Mouse (Mus musculus): ENCODE data around the gene Wdr25. TPM values are rescaled to one million over a fixed set of nuclear protein-coding genes. Genes with fewer than 3 reads are reported as not detected.
A peak's percentile ranks its signal among the peaks of the same experiment; 100 is the strongest.

Gene Wdr25
- polyA plus RNA-seq, 1 experiment, result 18.3 TPM

- H3K4me1 ChIP-seq (ENCODE audit: control insufficient read depth, insufficient read depth, low read length), result no peaks in the 10 kb centered on the region
- H3K4me3 ChIP-seq (replicated peaks; ENCODE audit: extremely low read depth, low read depth, low read length), result peak overlapping the region; percentile 11
- no peak for DNase-seq
- 2% methylated on average over 105 of the region's 105 CpGs for WGBS
- TF ChIP-seq CTCF (IDR thresholded peaks at IDR 0.05; ENCODE audit: insufficient read depth, low read length), result no peak
- TF ChIP-seq POLR2A (IDR thresholded peaks at IDR 0.05; ENCODE audit: borderline replicate concordance, extremely low read depth, low read depth, low read length), result no peak
Observed at GRCm38 (mm10) chr12:109053020-109053806, 159.8 kb downstream of the Wdr25 start.

GRCm38 (mm10) chr12:109057736-109058135, 164.3 kb downstream of the Wdr25 start:
- WGBS, result 63% methylated on average over 4 of the region's 4 CpGs
- TF ChIP-seq POLR2A (IDR thresholded peaks at IDR 0.05; ENCODE audit: borderline replicate concordance, extremely low read depth, low read depth, low read length) (no peak), CTCF (IDR thresholded peaks at IDR 0.05; ENCODE audit: insufficient read depth, low read length) (no peak)
- Histone ChIP-seq H3K4me1 (ENCODE audit: control insufficient read depth, insufficient read depth, low read length) (no peaks in the 10 kb centered on the region), H3K4me3 (replicated peaks; ENCODE audit: extremely low read depth, low read depth, low read length) (no peak overlapping the region)
- no peak for DNase-seq

DNA sequence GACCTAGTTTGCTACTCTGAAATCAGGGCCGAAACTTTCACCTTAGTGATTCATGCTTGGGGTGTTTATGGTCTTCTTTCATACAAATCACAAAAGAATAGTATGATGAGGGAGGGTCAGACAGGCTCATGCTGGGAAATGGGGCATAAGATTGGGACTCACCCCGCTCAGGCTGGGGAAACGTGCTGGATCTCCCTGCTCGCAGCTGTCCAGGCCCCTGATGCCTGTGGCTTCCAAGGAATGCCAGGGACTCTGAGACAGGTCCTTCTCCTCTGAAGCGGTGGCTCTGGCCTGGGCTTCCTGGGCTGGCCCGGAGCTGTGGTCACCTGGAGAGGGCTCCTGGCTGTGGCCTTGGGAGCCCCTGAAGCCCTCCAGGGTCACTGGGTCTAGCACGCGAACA, 165.2 kb downstream of the Wdr25 start:
- 87% methylated on average over 8 of the region's 8 CpGs for WGBS
- DNase-seq, result no peak
- no peak overlapping the region for H3K4me3 ChIP-seq (replicated peaks; ENCODE audit: extremely low read depth, low read depth, low read length)
- no peak for TF ChIP-seq CTCF (IDR thresholded peaks at IDR 0.05; ENCODE audit: insufficient read depth, low read length)
- no peaks in the 10 kb centered on the region for H3K4me1 ChIP-seq (ENCODE audit: control insufficient read depth, insufficient read depth, low read length)

DNA sequence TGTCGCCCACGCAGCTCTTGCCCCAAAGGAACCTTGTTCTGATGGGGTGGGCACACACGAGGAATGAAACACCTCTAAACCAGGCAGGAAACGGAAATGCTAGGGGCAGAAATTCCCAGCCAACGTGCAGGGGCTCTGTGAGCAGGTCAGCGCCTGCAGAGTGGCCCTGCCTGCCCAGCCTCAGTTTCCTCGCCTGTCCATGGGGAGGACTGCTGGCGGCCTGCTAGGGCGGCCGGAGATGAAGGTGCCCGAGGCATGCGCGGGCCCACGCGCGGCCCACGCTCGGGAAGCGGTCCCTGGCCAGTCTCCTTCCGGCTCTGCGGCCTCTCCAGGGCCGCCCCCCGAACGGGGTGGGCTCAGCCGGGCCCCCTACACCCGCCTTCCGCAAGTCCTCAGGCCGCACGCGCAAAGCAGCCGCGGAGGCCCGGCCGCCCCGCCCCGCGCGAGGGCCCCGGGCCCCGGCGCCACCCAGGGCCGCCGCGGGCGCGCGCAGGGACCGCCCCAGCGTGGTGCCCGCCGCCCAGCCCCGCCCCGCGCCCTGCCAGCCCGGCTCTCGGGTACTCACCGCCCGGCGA, 174.2 kb downstream of the Wdr25 start:
- H3K4me1 ChIP-seq (ENCODE audit: control insufficient read depth, insufficient read depth, low read length), result no peaks in the 10 kb centered on the region
- DNase-seq, result no peak
- TF ChIP-seq POLR2A (IDR thresholded peaks at IDR 0.05; ENCODE audit: borderline replicate concordance, extremely low read depth, low read depth, low read length) (no peak), CTCF (IDR thresholded peaks at IDR 0.05; ENCODE audit: insufficient read depth, low read length) (no peak)
- peak overlapping the region; percentile 5 for H3K4me3 ChIP-seq (replicated peaks; ENCODE audit: extremely low read depth, low read depth, low read length)
- WGBS, result 8% methylated on average over 55 of the region's 59 CpGs

DNA sequence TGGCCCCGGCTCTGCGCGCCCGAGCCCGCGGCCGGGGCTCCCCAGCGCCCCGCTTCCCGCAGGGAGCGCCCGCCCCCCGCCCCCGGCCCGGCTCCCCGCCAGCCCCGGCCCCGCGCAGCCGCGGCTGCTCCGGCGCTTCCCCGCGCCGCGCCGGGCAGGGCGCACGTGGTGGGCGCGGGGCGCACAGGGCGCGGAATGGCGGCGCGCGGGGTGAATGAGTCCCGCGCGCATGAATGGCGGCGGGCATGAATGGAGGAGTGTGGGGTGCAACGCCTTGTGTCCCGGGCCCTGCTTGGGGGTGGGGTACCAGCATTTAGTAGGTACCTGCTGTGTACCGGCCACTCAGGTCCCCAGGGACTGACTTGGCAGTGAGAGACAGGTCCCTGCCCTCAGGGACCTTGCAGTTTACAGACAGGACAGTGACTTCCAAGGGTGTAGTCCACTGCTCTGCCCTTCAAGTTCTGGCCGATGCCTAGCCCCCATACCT, 174.8 kb downstream of the Wdr25 start, which contains the start of gene Begain:
TSS of gene Begain (minus strand) at position 51 of the 487 bp plus-strand sequence.
- DNase-seq, result no peak
- TF ChIP-seq POLR2A (IDR thresholded peaks at IDR 0.05; ENCODE audit: borderline replicate concordance, extremely low read depth, low read depth, low read length) (no peak), CTCF (IDR thresholded peaks at IDR 0.05; ENCODE audit: insufficient read depth, low read length) (no peak)
- Histone ChIP-seq H3K4me1 (ENCODE audit: control insufficient read depth, insufficient read depth, low read length) (no peaks in the 10 kb centered on the region), H3K4me3 (replicated peaks; ENCODE audit: extremely low read depth, low read depth, low read length) (peak within 1 kb of the TSS; percentile 5)
- 3% methylated on average over 40 of the region's 48 CpGs for WGBS

- no peak overlapping the region for H3K4me3 ChIP-seq (replicated peaks; ENCODE audit: extremely low read depth, low read depth, low read length)
- no peak for DNase-seq
- no peak for TF ChIP-seq POLR2A (IDR thresholded peaks at IDR 0.05; ENCODE audit: borderline replicate concordance, extremely low read depth, low read depth, low read length)
- H3K4me1 ChIP-seq (ENCODE audit: control insufficient read depth, insufficient read depth, low read length), result no peaks in the 10 kb centered on the region
- 55% methylated on average over 7 of the region's 7 CpGs for WGBS
Observed at GRCm38 (mm10) chr12:109068738-109069137, 175.3 kb downstream of the Wdr25 start.

DNA sequence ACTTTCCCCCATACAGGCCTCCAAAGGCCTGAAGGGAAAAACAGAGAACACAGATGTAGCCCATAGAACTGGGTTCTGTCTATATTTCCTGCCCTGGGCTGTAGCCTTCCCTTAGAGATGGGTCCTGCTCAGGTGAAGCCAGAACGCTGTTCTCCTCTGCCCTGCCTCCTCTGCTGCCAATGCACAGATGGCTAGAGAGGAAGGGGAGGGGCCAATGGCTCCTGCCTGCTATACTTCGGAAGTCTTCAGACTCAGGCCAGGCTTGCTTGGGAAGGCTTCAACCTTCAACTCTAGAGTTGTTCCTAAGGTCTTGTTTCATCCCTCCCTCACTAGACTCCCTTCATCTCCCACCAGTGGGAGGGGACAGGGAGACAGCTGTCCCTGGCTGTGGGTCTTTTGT, 176.3 kb downstream of the Wdr25 start:
- H3K4me3 ChIP-seq (replicated peaks; ENCODE audit: extremely low read depth, low read depth, low read length), result no peak overlapping the region
- no peaks in the 10 kb centered on the region for H3K4me1 ChIP-seq (ENCODE audit: control insufficient read depth, insufficient read depth, low read length)
- no peak for TF ChIP-seq CTCF (IDR thresholded peaks at IDR 0.05; ENCODE audit: insufficient read depth, low read length)
- no peak for TF ChIP-seq POLR2A (IDR thresholded peaks at IDR 0.05; ENCODE audit: borderline replicate concordance, extremely low read depth, low read depth, low read length)
- no peak for DNase-seq
- 35% methylated on average over 2 of the region's 2 CpGs for WGBS

DNA sequence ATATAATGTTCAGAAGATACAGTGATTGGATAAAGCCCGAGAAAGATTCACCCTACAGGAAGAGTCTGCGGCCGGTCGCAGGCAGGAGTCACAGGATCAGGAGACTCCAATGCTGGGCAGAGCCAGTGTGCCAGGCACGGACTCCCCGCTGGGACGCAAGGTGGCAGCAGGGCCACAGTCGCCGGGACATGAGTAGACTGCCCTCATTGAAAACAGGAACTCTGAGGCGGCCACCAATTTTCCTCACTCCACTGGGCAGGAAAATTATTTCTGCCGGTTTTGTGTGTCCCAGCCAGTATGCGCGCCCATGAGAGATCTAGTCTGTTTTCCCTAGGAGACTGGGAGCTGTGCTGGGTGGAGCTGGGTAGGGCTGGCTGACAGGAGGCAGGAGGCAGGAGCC, 177.8 kb downstream of the Wdr25 start:
- TF ChIP-seq CTCF (IDR thresholded peaks at IDR 0.05; ENCODE audit: insufficient read depth, low read length) (no peak), POLR2A (IDR thresholded peaks at IDR 0.05; ENCODE audit: borderline replicate concordance, extremely low read depth, low read depth, low read length) (no peak)
- Histone ChIP-seq H3K4me3 (replicated peaks; ENCODE audit: extremely low read depth, low read depth, low read length) (no peak overlapping the region), H3K4me1 (ENCODE audit: control insufficient read depth, insufficient read depth, low read length) (no peaks in the 10 kb centered on the region)
- WGBS, result 84% methylated on average over 13 of the region's 13 CpGs
- no peak for DNase-seq

DNA sequence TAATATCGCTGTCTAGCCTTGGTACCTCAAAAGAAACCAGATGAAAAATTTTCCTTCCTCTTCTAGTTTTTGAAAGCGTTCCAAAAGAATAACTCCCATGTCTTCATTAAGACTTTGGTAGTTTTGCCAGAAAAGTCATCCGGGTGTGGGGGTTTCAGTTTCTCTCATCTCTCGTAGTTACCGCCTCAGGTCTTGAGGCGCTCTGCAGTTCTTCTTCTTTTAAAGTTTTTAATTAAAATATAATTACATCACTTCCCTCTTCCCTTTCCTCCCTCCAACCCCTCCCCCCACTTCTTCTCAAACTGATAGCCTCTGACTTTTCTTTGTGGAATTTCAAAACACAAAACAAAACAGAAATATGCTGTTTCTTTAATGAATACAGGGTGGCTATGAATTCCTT, 180.7 kb downstream of the Wdr25 start:
- TF ChIP-seq POLR2A (IDR thresholded peaks at IDR 0.05; ENCODE audit: borderline replicate concordance, extremely low read depth, low read depth, low read length), result no peak
- no peak for TF ChIP-seq CTCF (IDR thresholded peaks at IDR 0.05; ENCODE audit: insufficient read depth, low read length)
- 65% methylated on average over 6 of the region's 6 CpGs for WGBS
- DNase-seq, result no peak
- Histone ChIP-seq H3K4me3 (replicated peaks; ENCODE audit: extremely low read depth, low read depth, low read length) (no peak overlapping the region), H3K4me1 (ENCODE audit: control insufficient read depth, insufficient read depth, low read length) (no peaks in the 10 kb centered on the region)

DNA sequence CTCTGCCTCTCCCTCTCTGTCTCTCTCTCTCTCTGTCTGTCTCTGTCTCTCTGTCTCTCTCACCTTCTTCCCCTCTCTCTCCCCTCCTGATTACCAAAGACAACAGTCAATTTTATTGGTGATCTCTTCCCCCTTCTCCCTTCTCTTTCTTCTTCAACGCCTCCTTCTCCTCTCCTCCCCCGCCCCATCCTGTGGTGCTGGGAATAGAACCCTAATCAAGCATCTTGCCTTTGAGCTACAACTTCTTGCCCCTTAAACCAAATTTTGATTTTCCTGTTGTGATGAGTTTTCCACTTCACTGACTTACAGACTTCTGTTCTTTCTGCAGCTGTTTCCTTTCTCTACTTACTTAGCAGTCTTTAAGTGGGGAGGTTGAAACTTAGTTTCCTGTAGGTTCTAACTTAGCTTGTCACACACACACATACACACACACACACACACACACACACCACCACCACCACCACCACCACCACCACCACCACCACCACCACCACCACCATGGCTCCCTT, 181.4 kb downstream of the Wdr25 start:
- Histone ChIP-seq H3K4me1 (ENCODE audit: control insufficient read depth, insufficient read depth, low read length) (no peaks in the 10 kb centered on the region), H3K4me3 (replicated peaks; ENCODE audit: extremely low read depth, low read depth, low read length) (no peak overlapping the region)
- DNase-seq, result no peak
- WGBS, result 66% methylated on average over 2 of the region's 2 CpGs
- TF ChIP-seq CTCF (IDR thresholded peaks at IDR 0.05; ENCODE audit: insufficient read depth, low read length) (no peak), POLR2A (IDR thresholded peaks at IDR 0.05; ENCODE audit: borderline replicate concordance, extremely low read depth, low read depth, low read length) (no peak)
